In genomic region chr4:35350465-35350864, GRCm38 (mm10) we compare ENCODE assay signal across 21 mouse cellular contexts.
DNase-seq lines count a peak whose midpoint lies in the region; ATAC-seq and TF ChIP-seq lines count a peak whose summit lies in the region.
"Had no signal": no experiment of that assay in that cellular context is flagged by ENCODE, and none has a peak within 500 bp of the region (broad histone marks: within the 10 kb centered on the region; RNA-seq: fewer than 3 reads in every experiment).

No protein-coding gene starts in this region.

- H3K27ac ChIP-seq in kidney, embryonic 14.5 days (ENCODE audit: low read depth, low read length), result no peak overlapping the region
- no peak overlapping the region for H3K27ac ChIP-seq in kidney, postnatal 0 days
- no peak overlapping the region for H3K27ac ChIP-seq in midbrain, embryonic 14.5 days (replicated peaks; ENCODE audit: low read depth, low read length)
- H3K27ac ChIP-seq: embryonic facial prominence, embryonic 12.5 days; hindbrain, embryonic 10.5 days; intestine, embryonic 15.5 days; limb, embryonic 13.5 days; liver, embryonic 14.5 days; macrophage; neural tube, embryonic 15.5 days; stomach, embryonic 15.5 days had no signal

- H3K9ac ChIP-seq in kidney, embryonic 14.5 days (ENCODE audit: low read depth, low read length), result no peak overlapping the region
- no peak overlapping the region for H3K9ac ChIP-seq in kidney, postnatal 0 days (ENCODE audit: low read depth, low read length)
- H3K9ac ChIP-seq in midbrain, embryonic 14.5 days (replicated peaks; ENCODE audit: low read length), result no peak overlapping the region
- H3K9ac ChIP-seq: embryonic facial prominence, embryonic 12.5 days; intestine, embryonic 15.5 days; limb, embryonic 13.5 days; liver, embryonic 14.5 days; neural tube, embryonic 15.5 days; stomach, embryonic 15.5 days had no signal

- peak; percentile 4 for DNase-seq in adrenal gland, adult 2 months
- no peak for DNase-seq in adrenal gland, postnatal 10 days
- peak; percentile 52 for DNase-seq in kidney, adult 18-20 months
- no peak for DNase-seq in kidney, postnatal 0 days (ENCODE audit: low spot score)
- DNase-seq in yolk sac, embryonic 10.5 days (ENCODE audit: low spot score), result peak; percentile 19
- DNase-seq in midbrain, embryonic 14.5 days, result no peak
- no peak for DNase-seq in gastrocnemius, postnatal 10 days
- DNase-seq: adrenal gland, postnatal 36 days; cerebellum, postnatal 25 days; right cerebral cortex, adult 18-20 months; thymus, postnatal 25 days had no signal

- no peak overlapping the region for H3K4me2 ChIP-seq in kidney, embryonic 14.5 days (replicated peaks; ENCODE audit: low read depth, low read length)
- H3K4me2 ChIP-seq in kidney, postnatal 0 days (ENCODE audit: low read length), result no peak overlapping the region
- H3K4me2 ChIP-seq in midbrain, embryonic 14.5 days (ENCODE audit: low read length), result no peak overlapping the region
- H3K4me2 ChIP-seq: embryonic facial prominence, embryonic 12.5 days; intestine, embryonic 15.5 days; limb, embryonic 13.5 days; neural tube, embryonic 15.5 days; stomach, embryonic 15.5 days had no signal

- TF ChIP-seq CTCF in kidney, postnatal 0 days (IDR thresholded peaks at IDR 0.05; ENCODE audit: low read depth), result no peak

- WGBS in kidney, embryonic 14.5 days, result 58% methylated on average over 3 of the region's 3 CpGs
- WGBS in kidney, postnatal 0 days, result 51% methylated on average over 3 of the region's 3 CpGs
- 79% methylated on average over 3 of the region's 3 CpGs for WGBS in midbrain, embryonic 14.5 days

- no peaks in the 10 kb centered on the region for H3K9me3 ChIP-seq in kidney, embryonic 14.5 days (ENCODE audit: control insufficient read depth, low read length)
- no peaks in the 10 kb centered on the region for H3K9me3 ChIP-seq in kidney, postnatal 0 days (replicated peaks; ENCODE audit: low read length)
- no peaks in the 10 kb centered on the region for H3K9me3 ChIP-seq in midbrain, embryonic 14.5 days (ENCODE audit: control insufficient read depth, low read length)
- H3K9me3 ChIP-seq: embryonic facial prominence, embryonic 12.5 days; hindbrain, embryonic 10.5 days; intestine, embryonic 15.5 days; limb, embryonic 13.5 days; neural tube, embryonic 15.5 days; stomach, embryonic 15.5 days had no signal

- H3K4me3 ChIP-seq in kidney, embryonic 14.5 days (ENCODE audit: low read length), result no peak overlapping the region
- H3K4me3 ChIP-seq in kidney, postnatal 0 days (replicated peaks; ENCODE audit: low read depth, low read length), result no peak overlapping the region
- H3K4me3 ChIP-seq in midbrain, embryonic 14.5 days (replicated peaks; ENCODE audit: low read depth, low read length), result no peak overlapping the region
- H3K4me3 ChIP-seq: embryonic facial prominence, embryonic 12.5 days; hindbrain, embryonic 10.5 days; intestine, embryonic 15.5 days; limb, embryonic 13.5 days; neural tube, embryonic 15.5 days; stomach, embryonic 15.5 days had no signal

- H3K36me3 ChIP-seq in kidney, embryonic 14.5 days (ENCODE audit: control insufficient read depth, insufficient read depth, low read length), result no peaks in the 10 kb centered on the region
- no peaks in the 10 kb centered on the region for H3K36me3 ChIP-seq in kidney, postnatal 0 days (ENCODE audit: insufficient read depth, low read length)
- H3K36me3 ChIP-seq in midbrain, embryonic 14.5 days (ENCODE audit: control insufficient read depth, insufficient read depth, low read length), result no peaks in the 10 kb centered on the region
- H3K36me3 ChIP-seq: embryonic facial prominence, embryonic 12.5 days; hindbrain, embryonic 10.5 days; intestine, embryonic 15.5 days; limb, embryonic 13.5 days; neural tube, embryonic 15.5 days; stomach, embryonic 15.5 days had no signal

- H3K4me1 ChIP-seq in kidney, embryonic 14.5 days (ENCODE audit: control insufficient read depth, insufficient read depth, low read length), result no peaks in the 10 kb centered on the region
- H3K4me1 ChIP-seq in kidney, postnatal 0 days (replicated peaks; ENCODE audit: insufficient read depth, low read length), result no peaks in the 10 kb centered on the region
- H3K4me1 ChIP-seq in midbrain, embryonic 14.5 days (ENCODE audit: control insufficient read depth, insufficient read depth, low read length), result no peaks in the 10 kb centered on the region
- H3K4me1 ChIP-seq: hindbrain, embryonic 10.5 days; neural tube, embryonic 15.5 days; stomach, embryonic 15.5 days had no signal

- ATAC-seq in kidney, embryonic 14.5 days (ENCODE audit: low FRiP score, low TSS enrichment), result no peak
- peak; percentile 49; the same call in 1 of the 2 replicates for ATAC-seq in kidney, postnatal 0 days (replicated peaks; ENCODE audit: low FRiP score, low read depth)
- ATAC-seq in midbrain, embryonic 14.5 days (ENCODE audit: low FRiP score, low TSS enrichment), result no peak
- ATAC-seq: hindbrain, embryonic 16.5 days; intestine, embryonic 15.5 days had no signal

- no peaks in the 10 kb centered on the region for H3K27me3 ChIP-seq in kidney, embryonic 14.5 days (ENCODE audit: control insufficient read depth, insufficient read depth, low read length)
- H3K27me3 ChIP-seq in kidney, postnatal 0 days (ENCODE audit: insufficient read depth, low read length), result no peaks in the 10 kb centered on the region
- H3K27me3 ChIP-seq in midbrain, embryonic 14.5 days (ENCODE audit: control insufficient read depth, insufficient read depth, low read length), result no peaks in the 10 kb centered on the region
- H3K27me3 ChIP-seq: intestine, embryonic 15.5 days; limb, embryonic 13.5 days; neural tube, embryonic 15.5 days; stomach, embryonic 15.5 days had no signal

Comparison
In these comparisons a context has a peak if more than half of its experiments do, and no peak if none do; other contexts are left out.
1. DNase-seq: peak in adrenal gland, adult 2 months (single experiment), kidney, adult 18-20 months (single experiment) and yolk sac, embryonic 10.5 days (single experiment); none in adrenal gland, postnatal 10 days (single experiment), kidney, postnatal 0 days (single experiment), midbrain, embryonic 14.5 days (single experiment) and gastrocnemius, postnatal 10 days (single experiment).